ENCODE assay signal across 16 mouse cellular contexts in genomic region chr13:48074630-48075029, GRCm38 (mm10).
DNase-seq lines count a peak whose midpoint lies in the region; ATAC-seq and TF ChIP-seq lines count a peak whose summit lies in the region.
"Had no signal": no experiment of that assay in that cellular context is flagged by ENCODE, and none has a peak within 500 bp of the region (broad histone marks: within the 10 kb centered on the region; RNA-seq: fewer than 3 reads in every experiment).

No protein-coding gene starts in this region.

- H3K4me3 ChIP-seq in layer of hippocampus, adult 2 months, result no peak overlapping the region
- no peak overlapping the region for H3K4me3 ChIP-seq in kidney, embryonic 16.5 days (ENCODE audit: low read length)
- no peak overlapping the region for H3K4me3 ChIP-seq in hindbrain, embryonic 14.5 days (replicated peaks; ENCODE audit: low read length)
- H3K4me3 ChIP-seq: forebrain, embryonic 10.5 days; heart, embryonic 15.5 days; limb, embryonic 13.5 days; stomach, embryonic 15.5 days had no signal

- H3K4me2 ChIP-seq in kidney, embryonic 16.5 days (replicated peaks; ENCODE audit: low read depth, low read length), result no peak overlapping the region
- no peak overlapping the region for H3K4me2 ChIP-seq in hindbrain, embryonic 14.5 days (replicated peaks)
- H3K4me2 ChIP-seq: heart, embryonic 15.5 days; limb, embryonic 13.5 days; stomach, embryonic 15.5 days had no signal

- no peaks in the 10 kb centered on the region for H3K4me1 ChIP-seq in kidney, embryonic 16.5 days (ENCODE audit: insufficient read depth, low read length)
- H3K4me1 ChIP-seq in hindbrain, embryonic 14.5 days (replicated peaks; ENCODE audit: control insufficient read depth, insufficient read depth, low read length), result peaks cover 6% of the 10 kb centered on the region
- H3K4me1 ChIP-seq: limb, embryonic 13.5 days; stomach, embryonic 15.5 days had no signal

- no peak for TF ChIP-seq CTCF in layer of hippocampus, adult 2 months (conservative IDR thresholded peaks at IDR 0.05)
- TF ChIP-seq CTCF in Patski (IDR thresholded peaks at IDR 0.05), result no peak

- intact Hi-C loops in heart, postnatal 25 days (cut with DNase I), result no loop called here

- no peaks in the 10 kb centered on the region for H3K9me3 ChIP-seq in kidney, embryonic 16.5 days (ENCODE audit: low read length)
- H3K9me3 ChIP-seq in hindbrain, embryonic 14.5 days (ENCODE audit: control insufficient read depth, low read length), result no peaks in the 10 kb centered on the region
- H3K9me3 ChIP-seq: forebrain, embryonic 10.5 days; heart, embryonic 15.5 days; limb, embryonic 13.5 days; stomach, embryonic 15.5 days had no signal

- ATAC-seq in Patski, result peak; percentile 57
- no peak for ATAC-seq in kidney, embryonic 16.5 days (ENCODE audit: low FRiP score, low TSS enrichment)
- no peak for ATAC-seq in hindbrain, embryonic 14.5 days (ENCODE audit: low FRiP score)

- no peak overlapping the region for H3K27ac ChIP-seq in layer of hippocampus, adult 2 months
- no peak overlapping the region for H3K27ac ChIP-seq in kidney, embryonic 16.5 days (ENCODE audit: low read length)
- H3K27ac ChIP-seq in hindbrain, embryonic 14.5 days, result no peak overlapping the region
- H3K27ac ChIP-seq: forebrain, embryonic 10.5 days; heart, embryonic 15.5 days; kidney, postnatal 0 days; limb, embryonic 13.5 days; macrophage; stomach, embryonic 15.5 days had no signal

- H3K9ac ChIP-seq in kidney, embryonic 16.5 days (replicated peaks; ENCODE audit: low read length), result no peak overlapping the region
- H3K9ac ChIP-seq in hindbrain, embryonic 14.5 days, result no peak overlapping the region
- H3K9ac ChIP-seq: heart, embryonic 15.5 days; limb, embryonic 13.5 days; stomach, embryonic 15.5 days had no signal

- POLR2A ChIA-PET in Patski (lab: Charles Lee), result interaction anchor here (0.6 kb wide), 1 partner anchor 212 kb away, joined by 3 read pairs; no protein-coding TSS in a partner anchor

- in situ Hi-C loops in Patski (cut with MboI; ENCODE audit: low pct_unique_long_range_greater_than_20kb), result no loop called here

- CTCF ChIA-PET in Patski (lab: Charles Lee), result no interaction called here

- DNase-seq in layer of hippocampus, adult 2 months (ENCODE audit: low spot score in 2 of 2), result peak; percentile 21 to 27
- DNase-seq in layer of hippocampus, postnatal 10 days (ENCODE audit: low spot score in 2 of 2), result no peak
- DNase-seq in 3T3-L1 (ENCODE audit: low read depth, low spot score) (peak; percentile 85), Patski (ENCODE audit: low read depth, low spot score) (no peak)
- peak; percentile 10 to 18 for DNase-seq in left cerebral cortex, adult 9 months (ENCODE audit: low spot score in 2 of 2)
- no peak for DNase-seq in heart, postnatal 25 days (ENCODE audit: low spot score)
- DNase-seq in hindbrain, embryonic 14.5 days (ENCODE audit: low spot score), result no peak
- DNase-seq: embryo, embryonic 11 days; gastrocnemius, postnatal 36 days had no signal

- H3K27me3 ChIP-seq in Patski, result no peaks in the 10 kb centered on the region
- no peaks in the 10 kb centered on the region for H3K27me3 ChIP-seq in kidney, embryonic 16.5 days (ENCODE audit: insufficient read depth, low read length)
- no peaks in the 10 kb centered on the region for H3K27me3 ChIP-seq in hindbrain, embryonic 14.5 days (ENCODE audit: control insufficient read depth, insufficient read depth, low read length)
- H3K27me3 ChIP-seq: heart, embryonic 15.5 days; stomach, embryonic 15.5 days had no signal

- H3K36me3 ChIP-seq in kidney, embryonic 16.5 days (ENCODE audit: insufficient read depth, low read length), result no peaks in the 10 kb centered on the region
- H3K36me3 ChIP-seq in hindbrain, embryonic 14.5 days (replicated peaks; ENCODE audit: control insufficient read depth, insufficient read depth), result no peaks in the 10 kb centered on the region
- H3K36me3 ChIP-seq: forebrain, embryonic 10.5 days; heart, embryonic 15.5 days; limb, embryonic 13.5 days; stomach, embryonic 15.5 days had no signal

Comparison
In these comparisons a context has a peak if more than half of its experiments do, and no peak if none do; other contexts are left out.
1. DNase-seq: peak in layer of hippocampus, adult 2 months (2 of 2), 3T3-L1 (single experiment) and left cerebral cortex, adult 9 months (2 of 2); none in layer of hippocampus, postnatal 10 days (0 of 2), Patski (single experiment), heart, postnatal 25 days (single experiment) and hindbrain, embryonic 14.5 days (single experiment).